Mouse (Mus musculus) right cerebral cortex, postnatal 14 days (tissue): ENCODE measurements around the gene Olfr201.
"Not testable (repeated sequence)": the region's sequence is repeated elsewhere in the genome, so short reads cannot be mapped to it uniquely, and the experiment has no call there.

Experiments used
- DNase-seq: peaks from one replicate; pipeline ENCODE4 v3.0.0; 2022

Olfr201 gene

DNA sequence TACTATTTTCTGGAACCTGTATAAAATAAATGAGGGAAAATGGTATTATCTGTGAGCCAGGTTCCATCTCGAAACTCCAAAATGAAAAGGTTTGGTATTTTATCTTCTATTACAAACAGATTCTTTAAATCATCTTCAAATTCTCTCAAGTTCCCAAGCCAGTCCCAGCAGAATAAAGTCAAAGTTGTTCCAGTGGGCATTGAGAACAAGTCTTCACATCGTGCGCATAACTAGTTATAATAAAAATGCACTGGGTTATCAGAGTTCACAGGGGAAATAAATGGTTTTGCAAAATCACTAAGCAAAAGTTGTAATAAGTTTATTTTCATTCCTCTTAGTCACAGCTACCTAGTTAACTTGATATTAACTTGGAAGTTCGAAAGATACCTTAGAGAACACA is at the start of gene Olfr201:
Gene Olfr201, minus strand, starts transcription at position 101 of the 400 bp plus-strand sequence.
- DNase-seq, result not testable (repeated sequence)

DNA sequence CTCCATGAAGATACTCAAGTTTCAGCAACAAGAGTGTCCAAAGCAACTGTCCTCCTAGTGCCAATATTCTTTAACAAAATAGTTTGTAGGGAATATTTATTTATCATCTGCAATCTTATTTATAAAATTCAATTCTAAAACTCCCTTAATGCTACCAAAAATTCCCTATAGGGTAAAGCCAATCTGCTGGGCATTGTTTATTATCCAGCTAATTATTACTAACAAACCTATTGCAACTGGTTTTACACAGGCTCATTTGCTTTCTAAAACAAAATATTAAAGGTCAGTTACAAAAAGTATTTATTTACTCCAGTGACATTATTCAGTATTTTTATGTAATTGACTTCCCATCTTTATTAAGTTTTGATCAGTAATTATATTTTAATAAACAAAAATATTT is 45.7 kb upstream of the Olfr201 start, which contains the start of gene Olfr204:
Gene Olfr204, minus strand, starts transcription at position 101 of the 400 bp plus-strand sequence.
- no peak for DNase-seq

DNA sequence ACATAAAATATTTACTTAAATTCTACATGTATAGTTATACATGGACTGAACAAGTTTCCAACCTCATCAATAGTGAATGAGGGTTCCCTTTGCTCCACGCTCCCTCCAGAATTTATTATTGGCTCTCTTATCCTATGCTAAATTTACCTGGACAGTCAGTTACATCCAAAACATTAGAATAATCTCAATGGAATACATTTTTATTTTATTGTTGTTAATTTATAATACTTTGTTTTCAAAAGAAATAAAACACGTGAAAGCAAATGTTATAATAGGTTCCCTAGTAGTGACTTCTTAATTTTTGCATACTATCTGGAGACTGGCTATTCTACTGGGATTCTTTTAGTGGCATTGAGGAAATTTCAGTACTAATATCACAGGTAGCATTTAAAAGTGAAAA is 26.1 kb upstream of the Olfr201 start, which contains the start of gene Olfr203:
Gene Olfr203, plus strand, starts transcription at position 301 of the 400 bp plus-strand sequence.
- DNase-seq, result no peak

DNA sequence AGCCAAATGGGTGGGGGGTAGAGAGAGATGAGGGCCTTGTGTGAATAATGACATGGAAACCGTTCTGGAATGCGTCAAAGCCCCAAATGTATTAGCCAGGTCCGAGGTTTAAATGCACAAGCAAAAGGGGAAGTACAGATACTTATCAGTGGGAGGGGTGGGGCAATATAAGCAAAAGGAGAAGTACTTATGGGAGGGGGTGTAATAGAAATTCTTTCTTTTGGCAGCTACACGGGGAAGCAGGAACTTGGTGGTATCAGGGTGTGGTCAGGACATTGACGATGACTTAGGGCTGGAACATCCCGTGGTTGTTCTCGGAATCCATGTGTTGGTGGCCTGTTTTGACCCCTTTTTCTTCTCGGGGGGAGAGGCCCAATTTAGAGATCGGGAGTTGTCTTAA is 15.1 kb upstream of the Olfr201 start:
- not testable (repeated sequence) for DNase-seq

DNA sequence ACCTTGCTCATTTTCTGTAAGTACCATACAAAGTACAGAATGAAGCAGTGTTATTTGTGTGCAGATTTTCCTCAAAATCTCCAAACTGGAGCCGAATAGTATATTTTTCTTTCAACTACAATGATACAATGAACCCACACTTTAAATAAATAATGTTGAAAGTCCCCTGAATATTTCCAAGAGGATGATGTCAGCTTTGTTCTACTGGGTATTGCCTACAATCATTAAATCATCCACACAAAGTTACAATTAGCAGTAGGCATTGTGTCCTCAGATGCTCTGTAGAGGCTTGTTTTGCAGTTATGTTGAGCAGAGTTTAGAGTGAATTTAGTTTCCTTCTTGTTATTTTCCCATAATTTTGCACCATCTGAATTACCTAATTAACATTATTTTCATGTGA is 14.3 kb upstream of the Olfr201 start, which contains the start of gene Olfr202:
Gene Olfr202, minus strand, starts transcription at position 101 of the 400 bp plus-strand sequence.
- no peak for DNase-seq

DNA sequence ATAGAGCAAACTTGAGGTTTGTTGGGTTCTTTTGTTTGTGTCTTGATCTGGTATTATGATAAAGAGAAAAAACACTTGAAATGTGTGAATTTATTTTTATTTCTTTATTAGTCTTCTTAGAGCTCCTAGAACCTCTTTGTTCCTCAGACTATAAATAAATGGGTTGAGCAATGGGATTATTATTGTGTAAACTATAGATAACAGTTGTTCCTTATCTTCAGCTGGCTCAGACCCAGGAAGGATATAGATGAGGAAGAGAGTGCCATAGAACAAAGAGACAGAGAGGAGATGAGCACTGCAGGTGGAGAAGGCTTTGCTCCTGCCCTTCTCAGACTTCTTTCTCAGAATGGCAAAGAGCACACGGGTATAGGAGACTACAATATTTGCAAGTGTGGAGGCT is 11.0 kb upstream of the Olfr201 start:
- DNase-seq, result no peak

- no peak for DNase-seq
These were observed 8.1 kb upstream of the Olfr201 start for GRCm38 (mm10) chr16:59280542-59280941.

GRCm38 (mm10) chr16:59269097-59269496 is 3.3 kb downstream of the Olfr201 start:
- not testable (repeated sequence) for DNase-seq

DNA sequence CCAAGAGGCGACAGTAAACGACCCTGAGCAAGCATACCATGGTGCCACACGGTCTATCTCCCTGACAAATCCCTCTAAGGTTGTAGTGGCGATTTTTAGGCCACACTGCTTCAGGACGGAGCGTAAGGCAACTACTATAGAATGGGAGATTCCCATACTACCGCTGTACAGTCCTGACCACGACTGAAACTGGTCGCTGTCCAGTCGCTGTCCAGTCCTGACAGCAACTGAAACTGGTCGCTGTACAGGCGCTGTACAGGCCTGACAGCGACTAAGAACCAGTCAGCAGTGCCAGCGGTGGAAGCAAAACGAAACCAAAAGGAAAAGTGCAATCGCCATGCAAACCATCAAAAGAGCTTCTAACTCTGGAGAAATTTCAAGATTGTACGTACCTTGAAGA is 22.7 kb downstream of the Olfr201 start:
- no peak for DNase-seq

- not testable (repeated sequence) for DNase-seq
These were observed 52.8 kb downstream of the Olfr201 start, which contains the start of gene Olfr199 for GRCm38 (mm10) chr16:59219667-59220066. Olfr199 (minus strand) TSS chr16:59219767.

- DNase-seq, result not testable (repeated sequence)
These were observed 54.6 kb downstream of the Olfr201 start for GRCm38 (mm10) chr16:59217861-59218260.
